Mouse (Mus musculus): ENCODE data around the gene Otud6a.
"Not testable (repeated sequence)": the region's sequence is repeated elsewhere in the genome, so short reads cannot be mapped to it uniquely, and the experiment has no call there.

The Otud6a gene

DNA sequence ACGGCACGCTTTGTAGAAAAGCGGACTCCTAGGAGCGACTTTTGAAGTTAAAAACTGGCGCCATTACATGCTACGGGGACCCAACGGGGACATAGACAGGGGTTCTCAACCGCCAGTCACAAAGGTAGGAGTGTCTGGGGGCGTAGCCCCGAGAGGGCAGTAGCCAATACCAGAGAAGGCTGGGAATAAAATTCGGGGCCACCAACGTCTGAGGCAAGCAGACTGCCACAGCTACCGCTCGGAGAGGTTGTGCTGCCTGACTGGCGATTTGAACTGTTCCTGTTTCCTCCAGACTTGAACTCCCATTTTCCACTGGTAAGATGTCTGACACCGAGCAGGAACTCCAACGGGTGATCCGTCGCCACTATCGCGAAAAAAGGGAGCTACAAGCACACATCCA lies at the start of gene Otud6a:
Otud6a (plus strand) TSS at position 321 of the 400 bp plus-strand sequence.
- DNase-seq (ENCODE audit: low read depth) = no peak

- no peak for DNase-seq (ENCODE audit: low read depth)
Observed at GRCm38 (mm10) chrX:100389887-100390286, 38.9 kb upstream of the Otud6a start.

- DNase-seq (ENCODE audit: low read depth) = no peak
Observed at GRCm38 (mm10) chrX:100392304-100392703, 36.5 kb upstream of the Otud6a start.

DNA sequence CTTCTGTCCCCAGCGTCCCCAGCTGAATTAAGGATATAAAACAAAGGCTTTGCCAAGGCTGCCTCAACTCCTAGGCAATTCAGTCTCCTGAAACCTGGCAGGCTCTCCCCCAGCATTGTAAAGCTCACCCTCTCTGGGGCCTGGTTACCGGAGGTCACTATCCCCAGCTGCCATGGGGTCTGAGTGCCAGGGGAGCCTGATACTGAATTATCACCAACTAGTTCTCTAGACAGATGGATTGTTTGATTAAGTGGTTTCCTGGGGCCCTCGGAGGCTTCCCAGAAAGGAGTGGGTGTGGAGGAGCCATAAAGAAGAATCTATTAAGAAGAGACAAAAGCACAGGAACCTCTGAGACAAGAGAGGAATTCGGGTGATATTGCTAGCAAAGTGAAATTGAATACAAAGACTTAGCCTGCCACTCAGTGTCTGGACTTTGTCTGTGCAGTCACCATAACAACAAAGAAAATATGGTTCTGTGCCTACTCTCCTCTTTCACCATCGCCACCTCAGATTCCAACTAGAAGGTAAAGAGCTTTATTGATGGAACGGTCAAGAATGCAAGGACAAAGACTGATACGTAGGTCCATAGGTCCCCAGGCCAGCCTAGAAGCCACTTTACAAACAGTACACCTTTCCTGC lies 34.5 kb upstream of the Otud6a start:
- no peak for DNase-seq (ENCODE audit: low read depth)

GRCm38 (mm10) chrX:100395026-100395425 lies 33.8 kb upstream of the Otud6a start:
- peak; percentile 41 for DNase-seq (ENCODE audit: low read depth)

- DNase-seq (ENCODE audit: low read depth) = no peak
Observed at GRCm38 (mm10) chrX:100400900-100401299, 27.9 kb upstream of the Otud6a start.

GRCm38 (mm10) chrX:100401657-100402056 lies 27.2 kb upstream of the Otud6a start:
- DNase-seq (ENCODE audit: low read depth) = no peak

- no peak for DNase-seq (ENCODE audit: low read depth)
Observed at GRCm38 (mm10) chrX:100409245-100409644, 19.6 kb upstream of the Otud6a start.

- no peak for DNase-seq (ENCODE audit: low read depth)
Observed at GRCm38 (mm10) chrX:100432311-100432710, 3.5 kb downstream of the Otud6a start.

DNA sequence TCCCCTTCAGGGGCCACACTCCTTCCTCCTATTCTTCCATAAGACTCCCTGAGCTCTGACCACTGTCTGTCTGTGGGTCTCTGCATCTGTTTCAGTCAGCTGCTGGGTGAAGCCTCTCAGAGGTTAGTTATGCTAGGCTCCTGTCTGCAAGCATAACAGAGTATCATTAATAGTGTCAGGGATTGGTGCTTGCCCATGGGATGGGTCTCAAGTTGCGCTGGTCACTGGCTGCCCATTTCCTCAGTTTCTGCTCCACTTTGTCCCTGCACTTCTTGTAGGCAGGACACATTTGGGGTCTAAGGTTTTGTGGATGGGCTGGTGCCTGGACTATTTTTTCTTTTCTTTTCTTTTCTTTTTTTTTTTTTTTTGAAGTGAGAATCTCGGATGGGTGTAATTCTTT lies 13.8 kb downstream of the Otud6a start, which contains the start of gene Awat2:
Awat2 (minus strand) TSS at position 101 of the 400 bp plus-strand sequence.
- not testable (repeated sequence) for DNase-seq (ENCODE audit: low read depth)

- no peak for DNase-seq (ENCODE audit: low read depth)
Observed at GRCm38 (mm10) chrX:100443532-100443931, 14.7 kb downstream of the Otud6a start.

DNA sequence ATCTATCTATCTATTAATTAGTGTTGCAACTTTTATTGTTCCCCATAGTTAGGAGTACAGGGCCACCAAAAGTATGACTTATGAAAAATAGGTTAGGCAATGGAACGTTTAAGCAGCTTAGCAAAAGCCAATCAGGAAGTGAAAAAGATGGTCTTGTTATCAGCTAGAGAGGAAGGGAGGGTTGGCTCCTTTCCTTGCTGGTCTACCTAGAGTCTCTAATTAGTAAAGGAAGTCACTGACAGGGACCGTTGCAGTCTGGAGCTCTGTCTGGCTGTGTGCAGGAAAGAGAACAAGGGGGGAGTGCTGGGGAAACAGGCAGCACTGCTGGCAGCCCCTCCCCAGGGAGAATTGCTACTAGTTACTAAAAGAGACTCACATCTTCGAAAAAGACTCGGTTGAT lies 39.2 kb downstream of the Otud6a start:
- no peak for DNase-seq (ENCODE audit: low read depth)

GRCm38 (mm10) chrX:100470126-100470525 lies 41.3 kb downstream of the Otud6a start:
- no peak for DNase-seq (ENCODE audit: low read depth)

DNA sequence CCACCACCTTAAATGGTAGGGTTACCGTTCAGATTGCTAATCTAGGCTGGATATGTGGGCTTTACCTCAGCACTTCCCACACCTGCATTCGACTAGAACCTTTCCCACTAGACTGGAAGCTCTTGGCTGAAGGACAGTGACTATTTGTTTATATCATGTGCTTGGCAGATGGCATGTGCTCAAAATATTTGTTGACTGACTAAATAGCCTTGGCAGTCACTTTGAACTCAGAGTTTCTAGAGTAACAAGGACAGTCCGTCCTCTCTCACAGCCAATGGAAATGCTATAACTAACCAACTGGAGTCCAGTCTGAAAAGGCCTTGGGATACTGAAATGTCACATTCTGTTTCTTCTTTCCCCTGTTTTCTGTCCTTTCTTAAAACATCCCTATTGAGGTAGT lies 42.7 kb downstream of the Otud6a start:
- no peak for DNase-seq (ENCODE audit: low read depth)

DNA sequence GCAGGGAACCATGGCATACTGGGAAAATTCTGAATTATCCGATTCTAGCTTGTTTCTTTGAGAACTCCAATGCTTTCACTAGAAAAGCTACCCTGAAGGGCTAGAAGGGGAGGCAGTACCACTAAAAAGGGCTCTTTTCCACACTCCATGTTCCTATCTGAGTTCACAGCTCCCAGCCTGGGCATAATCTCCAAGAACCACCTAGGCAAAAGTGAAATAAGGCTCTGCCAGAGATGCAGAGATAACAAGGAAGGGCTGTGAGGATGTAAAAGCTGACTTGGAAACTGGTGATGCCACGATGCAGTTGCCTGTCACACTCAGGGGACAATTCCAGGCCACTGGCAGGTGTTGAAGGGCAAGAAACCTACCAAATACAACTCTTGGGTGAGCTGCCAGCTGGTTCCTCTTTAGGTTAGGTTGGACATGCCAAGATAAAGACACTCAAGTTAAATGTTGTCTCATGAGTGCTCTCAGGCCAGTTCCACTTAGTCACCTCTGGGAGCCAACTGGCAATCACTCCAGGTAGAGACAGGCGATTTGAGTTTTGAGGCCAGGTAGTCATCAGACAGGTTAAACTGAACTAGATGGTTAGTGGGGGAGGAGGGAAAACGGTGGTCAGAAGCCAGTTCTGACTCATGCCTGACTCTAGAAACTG lies 46.9 kb downstream of the Otud6a start:
- no peak for DNase-seq (ENCODE audit: low read depth)

Measured in c-Kit-positive CD71-positive TER-119-negative erythroid progenitor cells, embryonic 14.5 days (primary cell).